Mouse (Mus musculus) ES-Bruce4 (cell line): ENCODE measurements around the gene Tstd1.

Experiments
- CTCF ChIP-seq: IDR thresholded peaks from one replicate; pipeline ENCODE4 v1.8.1; 2011; ENCODE audit warnings: low read depth, low read length
- POLR2A ChIP-seq: IDR thresholded peaks from one replicate; pipeline ENCODE4 v1.8.1; 2011; ENCODE audit warnings: low read length; ENCODE audit not compliant: insufficient read depth

DNA sequence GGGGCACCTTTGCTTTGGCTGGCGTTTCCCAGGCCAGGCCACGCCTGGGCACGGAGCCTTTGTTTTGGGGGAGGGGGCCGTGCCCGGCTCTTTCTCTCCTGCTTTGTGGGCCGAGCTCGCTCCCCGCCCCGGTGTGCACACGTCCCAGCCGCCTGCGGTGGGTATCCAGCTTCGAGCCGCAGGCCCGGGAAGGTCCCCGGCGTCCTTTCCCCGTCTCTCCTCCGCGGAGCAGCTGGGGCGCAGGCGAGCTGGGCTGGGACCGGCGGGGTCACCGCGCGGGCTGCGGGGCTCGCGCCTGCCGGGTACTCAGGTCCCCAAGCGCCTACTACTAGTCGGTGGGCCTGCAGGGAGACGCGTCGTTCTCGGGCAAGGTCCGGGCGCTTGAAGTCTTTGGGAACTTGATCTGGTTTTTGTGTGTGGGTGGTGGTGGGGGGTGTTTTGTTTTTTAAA is 7.2 kb upstream of the Tstd1 start:
- TF ChIP-seq CTCF = no peak
- TF ChIP-seq POLR2A = no peak
